Mouse (Mus musculus) ovary, postnatal 36 days (tissue): Measurements from ENCODE around the gene Hnrnph3.

ENCODE experiments used
- DNase-seq: peaks from one replicate; pipeline ENCODE4 v3.0.0; 2022; ENCODE audit warnings: low spot score, mixed read lengths

Gene Hnrnph3

GRCm38 (mm10) chr10:63028396-63028795 lies 4.4 kb upstream of the Hnrnph3 start:
- no peak for DNase-seq

GRCm38 (mm10) chr10:63027376-63028161 lies 3.6 kb upstream of the Hnrnph3 start:
- no peak for DNase-seq

DNA sequence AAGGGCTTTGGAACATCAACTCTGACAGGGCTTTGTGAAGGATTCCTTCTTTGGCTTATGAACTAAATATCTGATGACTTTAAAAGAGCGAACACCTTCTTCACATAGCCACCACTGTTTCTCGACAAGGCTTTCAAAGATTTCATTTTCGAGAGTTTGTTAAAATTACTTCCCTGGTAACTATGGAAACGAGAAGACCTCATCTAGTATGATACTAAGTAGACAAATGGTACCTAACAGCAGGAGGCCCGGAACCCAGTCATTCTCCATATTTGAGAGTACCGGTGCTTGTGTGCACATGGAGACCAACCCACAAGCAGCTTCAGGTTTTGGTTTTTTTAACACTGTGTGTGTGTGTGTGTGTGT lies 2.8 kb upstream of the Hnrnph3 start:
- DNase-seq, result no peak

- no peak for DNase-seq
Observed at GRCm38 (mm10) chr10:63026156-63026794, 2.3 kb upstream of the Hnrnph3 start.

DNA sequence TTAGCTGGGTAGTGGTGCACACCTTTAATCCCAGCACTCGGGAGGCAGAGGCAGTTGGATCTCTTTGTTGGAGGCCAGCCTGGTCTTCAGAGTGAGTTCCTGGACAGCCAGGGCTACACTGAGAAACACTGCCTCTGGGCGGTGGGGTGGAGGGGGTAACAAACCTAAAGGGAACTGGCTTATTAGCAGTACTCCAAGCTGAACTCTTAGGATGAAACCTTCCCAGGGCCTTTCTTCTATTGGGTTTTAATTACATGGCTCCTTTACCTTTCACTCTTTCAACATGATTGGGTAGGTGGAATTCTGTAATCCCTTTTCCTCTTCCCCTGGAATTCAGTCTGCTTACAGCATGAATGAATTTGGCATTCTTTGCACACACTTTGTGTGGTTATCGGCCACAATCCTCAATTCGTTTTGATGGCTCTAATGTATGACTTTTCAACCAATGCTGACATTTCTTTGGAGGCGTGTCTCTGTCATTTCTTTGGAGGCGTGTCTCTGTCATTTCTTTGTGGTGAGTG lies 1.5 kb upstream of the Hnrnph3 start:
- no peak for DNase-seq

DNA sequence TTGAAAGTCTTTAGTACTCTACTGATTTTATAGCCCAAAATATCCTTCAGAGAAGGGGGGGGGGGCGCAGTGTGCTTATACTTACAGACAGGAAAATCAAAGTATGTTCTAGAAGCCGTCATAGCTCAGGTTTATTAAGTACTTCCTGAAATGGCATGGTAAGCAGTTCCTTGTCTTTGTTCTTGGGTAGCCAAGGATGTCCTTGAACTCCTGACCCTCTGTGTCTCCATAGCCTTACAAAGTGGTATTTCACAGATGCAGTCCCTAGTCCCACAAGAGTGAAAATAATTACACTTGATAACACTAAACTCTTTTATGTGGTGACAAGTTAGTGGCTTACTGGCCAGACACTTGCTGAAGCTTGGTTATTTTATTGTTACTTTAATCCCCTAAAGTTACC lies 999 bp upstream of the Hnrnph3 start:
- no peak for DNase-seq

DNA sequence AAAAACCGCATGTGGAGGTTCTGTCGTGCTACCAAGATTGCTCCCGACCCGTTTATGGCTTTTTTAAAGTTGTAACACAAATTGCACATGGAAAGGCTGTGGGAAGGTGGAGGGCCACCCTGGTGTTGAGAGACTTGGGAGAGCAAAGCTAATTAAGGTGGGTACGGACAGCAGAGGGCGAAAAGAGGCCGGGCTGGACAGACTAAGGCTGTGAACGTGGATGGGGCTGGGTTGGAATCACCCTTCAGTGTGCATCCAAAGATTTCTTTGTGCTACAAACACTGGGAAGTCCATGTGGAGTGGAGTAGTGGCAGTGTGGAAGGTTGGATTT lies 528 bp upstream of the Hnrnph3 start:
- DNase-seq, result peak; percentile 70

DNA sequence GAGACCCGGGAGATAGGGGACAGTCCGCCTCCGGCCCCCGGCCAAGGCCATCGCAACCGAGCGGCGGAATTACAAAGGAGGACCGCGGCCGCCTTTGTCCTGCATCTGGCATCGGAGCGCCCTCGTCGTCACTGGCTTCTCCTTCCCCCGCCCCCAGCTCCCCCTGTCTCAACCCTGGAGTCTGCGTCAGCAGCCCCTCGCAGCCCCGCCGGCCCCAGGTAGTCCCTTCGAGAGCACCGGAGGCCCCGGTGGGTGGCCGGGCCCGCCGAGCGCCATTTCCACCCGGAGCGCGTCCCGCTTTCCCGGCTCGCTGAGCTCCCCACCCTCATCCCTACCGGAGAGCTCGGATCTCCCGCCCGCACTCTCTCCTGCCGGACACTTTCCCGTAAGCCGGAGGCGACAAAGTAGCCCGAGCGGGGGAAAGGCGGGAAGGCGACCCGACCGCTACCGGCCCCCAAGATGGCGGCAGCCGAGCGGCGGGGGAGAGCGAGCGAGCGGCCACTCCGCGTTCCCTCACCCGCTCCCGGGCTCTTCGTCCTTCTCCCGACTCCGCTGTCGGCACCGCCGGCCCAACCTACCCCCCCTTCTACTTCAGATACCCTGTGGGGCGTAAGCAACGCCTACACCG lies 782 bp downstream of the Hnrnph3 start:
- peak; percentile 72 for DNase-seq

- DNase-seq, result no peak
Observed at GRCm38 (mm10) chr10:63022541-63023120, 1.4 kb downstream of the Hnrnph3 start.

GRCm38 (mm10) chr10:63021702-63022101 lies 2.3 kb downstream of the Hnrnph3 start:
- no peak for DNase-seq

DNA sequence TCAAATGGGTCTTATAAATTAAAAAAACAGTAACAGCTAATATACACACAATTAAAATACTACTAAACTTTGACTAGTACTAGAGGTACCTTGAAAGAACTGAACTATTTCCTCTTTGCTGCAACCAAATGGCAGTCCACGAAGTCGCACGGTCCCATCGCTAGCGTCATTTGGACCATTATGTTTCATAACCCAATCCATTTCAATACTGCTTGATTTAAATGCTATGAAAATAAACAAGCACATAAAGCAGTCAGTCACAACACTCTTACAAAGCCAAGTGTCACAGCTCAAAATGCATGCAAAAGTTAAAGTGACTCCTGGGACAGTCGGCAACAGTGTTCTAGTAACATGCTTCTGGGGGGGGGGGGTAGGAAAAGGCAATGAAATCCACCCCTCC lies 4.7 kb downstream of the Hnrnph3 start:
- no peak for DNase-seq

- DNase-seq, result no peak
Observed at GRCm38 (mm10) chr10:63014168-63014567, 9.8 kb downstream of the Hnrnph3 start.

DNA sequence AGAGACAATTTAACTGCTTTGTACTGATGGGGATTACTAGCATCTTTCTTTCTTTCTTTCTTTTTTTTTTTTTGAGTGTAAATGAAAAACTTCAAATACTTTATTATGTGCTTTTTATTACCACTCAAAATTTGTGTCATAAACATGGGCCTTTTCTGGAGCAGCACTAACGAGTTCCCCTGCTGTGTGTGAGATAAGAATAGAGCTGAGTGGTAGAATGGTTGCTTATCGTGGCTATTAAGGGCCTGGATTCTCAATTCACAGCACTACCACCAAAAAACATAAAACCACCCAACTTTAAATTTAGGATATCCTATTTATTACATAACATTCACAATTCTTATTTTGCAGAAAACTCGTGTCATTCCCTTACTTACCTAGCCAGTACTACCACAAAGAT lies 10.5 kb downstream of the Hnrnph3 start:
- no peak for DNase-seq

GRCm38 (mm10) chr10:63011556-63011955 lies 12.5 kb downstream of the Hnrnph3 start:
- no peak for DNase-seq

DNA sequence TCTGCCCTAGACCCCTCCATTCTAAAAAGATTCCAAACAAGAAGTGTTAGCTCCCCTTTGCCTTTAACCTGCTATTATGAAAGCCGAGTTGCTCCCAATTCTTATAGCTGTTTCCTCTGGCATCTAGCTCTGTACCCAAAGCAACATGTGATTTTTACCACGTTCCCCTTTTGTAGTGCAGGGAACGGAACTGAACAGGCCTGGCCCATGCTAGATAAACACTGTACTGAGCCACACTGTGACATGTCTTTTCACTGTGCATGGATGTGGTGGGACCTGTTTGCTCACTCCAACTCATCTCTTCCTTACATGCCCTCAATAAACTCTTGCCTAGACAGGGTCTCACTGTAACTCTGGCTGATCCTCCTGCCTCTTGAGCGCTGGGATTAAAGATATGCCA lies 13.7 kb downstream of the Hnrnph3 start:
- no peak for DNase-seq

DNA sequence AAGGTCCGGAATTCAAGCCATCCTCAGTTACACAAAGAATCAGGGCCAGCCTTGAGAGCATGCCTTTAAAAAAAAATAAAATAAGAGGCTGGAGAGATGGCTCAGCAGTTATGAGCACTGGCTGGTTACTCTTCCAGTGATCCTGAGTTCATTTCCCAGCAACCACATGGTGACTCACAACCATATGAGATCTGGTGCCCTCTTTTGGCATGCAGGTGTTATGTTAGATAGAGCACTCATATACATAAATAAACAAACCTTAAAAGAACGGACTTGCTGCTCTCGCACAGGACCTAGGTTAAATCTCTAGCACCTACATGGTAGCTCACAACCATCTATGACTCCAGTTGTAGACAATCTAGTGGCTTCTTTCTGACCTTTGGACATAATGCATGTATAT lies 15.8 kb downstream of the Hnrnph3 start:
- no peak for DNase-seq

DNA sequence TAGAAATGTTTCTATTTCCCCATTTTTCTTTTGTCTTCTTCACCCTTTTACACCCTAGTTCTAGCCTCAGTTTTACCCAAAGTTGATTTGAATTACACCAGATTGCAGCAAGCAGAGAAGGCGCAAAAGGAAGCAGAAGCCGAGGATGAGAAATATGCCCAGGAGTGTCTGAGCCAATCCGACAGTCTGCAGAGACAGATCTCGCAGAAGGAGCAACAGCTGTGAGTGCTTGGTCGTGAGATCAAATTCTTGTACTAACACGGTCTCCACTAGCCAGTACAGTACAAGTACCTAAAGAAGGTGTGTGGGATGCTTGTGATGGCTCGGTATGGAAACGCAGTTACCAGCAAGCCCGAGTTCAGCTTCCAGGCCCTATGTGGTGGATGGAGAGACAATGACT lies 19.5 kb downstream of the Hnrnph3 start:
- no peak for DNase-seq

DNA sequence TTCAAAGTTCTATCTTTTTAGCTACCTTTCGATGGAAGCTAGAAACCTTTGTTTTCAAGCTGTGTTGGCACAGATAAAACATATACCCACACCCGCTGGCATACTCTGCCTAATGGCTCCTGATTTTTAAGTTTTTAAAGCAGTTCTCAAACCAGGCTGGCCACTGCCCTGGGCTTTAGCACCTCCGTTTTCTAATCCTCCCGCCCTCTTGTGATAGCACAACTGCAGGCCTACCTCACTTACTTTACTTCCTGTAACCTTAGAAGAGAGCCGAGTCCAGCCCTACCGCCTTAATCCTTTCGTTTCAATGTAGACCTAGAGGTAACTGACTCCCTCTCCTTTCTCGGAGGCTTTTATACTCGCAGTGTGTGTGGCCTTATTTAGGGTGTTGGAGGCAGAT lies 20.8 kb downstream of the Hnrnph3 start:
- DNase-seq, result no peak

GRCm38 (mm10) chr10:63000584-63000983 lies 23.4 kb downstream of the Hnrnph3 start:
- no peak for DNase-seq

GRCm38 (mm10) chr10:62993991-62994390 lies 30.0 kb downstream of the Hnrnph3 start:
- no peak for DNase-seq

DNA sequence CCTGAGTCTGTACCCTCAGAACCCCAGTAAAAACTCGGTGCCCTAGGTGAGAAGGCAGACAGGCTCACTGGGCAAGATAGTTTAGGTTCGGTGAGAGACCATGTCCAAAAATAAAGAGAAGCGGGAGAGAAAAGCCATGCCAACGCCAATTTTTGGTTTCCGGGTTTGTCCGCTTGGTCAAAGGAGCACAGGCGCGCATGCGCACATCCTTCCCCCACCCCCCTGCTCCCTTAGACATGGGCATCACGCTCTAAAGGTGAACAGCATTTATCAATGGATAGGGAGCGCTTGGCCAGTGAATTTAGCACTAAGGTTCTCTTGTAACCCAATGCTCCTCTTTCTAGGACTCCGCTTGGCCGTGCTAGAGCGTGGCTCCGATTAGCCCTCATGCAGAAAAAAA lies 33.4 kb downstream of the Hnrnph3 start:
- no peak for DNase-seq

- no peak for DNase-seq
Observed at GRCm38 (mm10) chr10:62987341-62987740, 36.7 kb downstream of the Hnrnph3 start.

- peak; percentile 14 for DNase-seq
Observed at GRCm38 (mm10) chr10:62984495-62984894, 39.5 kb downstream of the Hnrnph3 start.
